Mouse (Mus musculus) C2C12 (cell line): ENCODE results near the gene Xylt1.

Experiments
- CEBPB ChIP-seq: IDR thresholded peaks from one replicate; pipeline ENCODE4 v1.6.1; 2011; ENCODE audit warnings: low read depth, mild to moderate bottlenecking, control low read depth, moderate library complexity
- MYOG ChIP-seq: IDR thresholded peaks from one replicate; pipeline ENCODE4 v1.6.1; 2011; ENCODE audit not compliant: control insufficient read depth, insufficient read length; ENCODE audit errors: extremely low read depth

- no peak for TF ChIP-seq MYOG
- TF ChIP-seq CEBPB, result no peak
Measured at GRCm38 (mm10) chr7:117567653-117568340, 187.0 kb downstream of the Xylt1 start.
